Mouse (Mus musculus): ENCODE measurements around the gene Vmn2r99. TPM values are rescaled to one million over a fixed set of nuclear protein-coding genes. Genes with fewer than 3 reads are reported as not detected.

Gene Vmn2r99
- total RNA-seq (2021), result not detected
- long read RNA-seq, experiment 1, result 0 reads
- long read RNA-seq, experiment 2, result 0 reads

DNA sequence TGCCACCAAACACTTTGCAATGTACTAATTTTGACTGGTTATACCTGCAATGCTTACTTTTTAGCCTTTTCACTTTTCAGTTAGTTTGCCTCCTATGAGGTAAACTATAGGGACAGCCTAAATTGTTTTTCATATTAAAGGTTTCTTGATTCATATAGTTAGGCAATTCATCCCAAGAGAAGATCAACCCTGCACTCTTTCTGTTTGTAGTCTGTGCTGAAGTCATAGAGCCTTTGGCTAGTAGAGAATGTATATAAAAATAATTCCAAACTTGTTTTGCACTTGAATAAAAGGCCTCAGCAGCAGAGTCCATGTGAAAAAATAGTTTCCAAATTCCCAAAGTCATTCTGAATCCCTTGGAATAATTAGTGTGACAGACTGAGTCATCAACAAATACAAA lies at the start of gene Vmn2r99:
Vmn2r99 (plus strand) TSS at position 301 of the 400 bp plus-strand sequence.
- no peak for DNase-seq (ENCODE audit: extremely low spot score in 1 of 2, low spot score in 2 of 2)
- intact Hi-C loops (cut with DNase I), result no loop called here
- no peak within 1 kb of the TSS for H3K4me3 ChIP-seq
- TF ChIP-seq CTCF (IDR thresholded peaks at IDR 0.05), result no peak
- no peak within 1 kb of the TSS for H3K27ac ChIP-seq

- Histone ChIP-seq H3K4me3 (no peak overlapping the region), H3K27ac (no peak overlapping the region)
- intact Hi-C loops (cut with DNase I), result no loop called here
- no peak for DNase-seq (ENCODE audit: extremely low spot score in 1 of 2, low spot score in 2 of 2)
- no peak for TF ChIP-seq CTCF (IDR thresholded peaks at IDR 0.05)
Measured at GRCm38 (mm10) chr17:19437623-19438022, 75.9 kb downstream of the Vmn2r99 start.

GRCm38 (mm10) chr17:19444932-19445331 lies 83.2 kb downstream of the Vmn2r99 start:
- TF ChIP-seq CTCF (IDR thresholded peaks at IDR 0.05), result no peak
- no peak for DNase-seq (ENCODE audit: extremely low spot score in 1 of 2, low spot score in 2 of 2)
- H3K27ac ChIP-seq, result no peak overlapping the region
- intact Hi-C loops (cut with DNase I), result no loop called here
- no peak overlapping the region for H3K4me3 ChIP-seq

Other genes starting within 250 kb of the Vmn2r99 start
- not detected for gene Vmn2r100, start 142.8 kb downstream of the Vmn2r99 start, total RNA-seq (2021)
- not detected for gene Vmn2r101, start 215.3 kb downstream of the Vmn2r99 start, total RNA-seq (2021)